Mouse (Mus musculus) stomach, postnatal 0 days (tissue): ENCODE measurements around the gene Aph1a. TPM values are rescaled to one million over a fixed set of nuclear protein-coding genes. Genes with fewer than 3 reads are reported as not detected.
A peak's percentile ranks its signal among the peaks of the same experiment; 100 is the strongest.

Experiments used
- ATAC-seq: fragments of 200-750 bp; cut with Nextera tagmentation; 2 replicates; pipeline ENCODE4 v1.8.0; 2017; ENCODE audit not compliant: low FRiP score, low TSS enrichment
- DNase-seq: peaks from one replicate; pipeline ENCODE4 v3.0.0-alpha.2; 2016; ENCODE audit warnings: low spot score
- H3K27ac ChIP-seq: fragments of 300-500 bp; sonication (generic); replicated peaks from 2 replicates; pipeline ENCODE4 v1.5.1; 2014; ENCODE audit warnings: mild to moderate bottlenecking, control low read depth
- H3K27me3 ChIP-seq: fragments of 300-500 bp; sonication (generic); 2 replicates; pipeline ENCODE4 v1.6.1; 2014; ENCODE audit warnings: low read length; ENCODE audit not compliant: control insufficient read depth, insufficient read depth
- H3K36me3 ChIP-seq: fragments of 300-500 bp; sonication (generic); 2 replicates; pipeline ENCODE4 v1.6.1; 2014; ENCODE audit warnings: low read length, mixed read lengths; ENCODE audit not compliant: control insufficient read depth, insufficient read depth
- H3K4me1 ChIP-seq: fragments of 300-500 bp; sonication (generic); replicated peaks from 2 replicates; pipeline ENCODE4 v1.6.1; 2014; ENCODE audit warnings: antibody characterized with exemption; ENCODE audit not compliant: control insufficient read depth, insufficient read depth
- H3K4me2 ChIP-seq: fragments of 300-500 bp; sonication (generic); replicated peaks from 2 replicates; pipeline ENCODE4 v1.6.1; 2014; ENCODE audit warnings: low read depth, mild to moderate bottlenecking, control low read depth, moderate library complexity
- H3K4me3 ChIP-seq: fragments of 300-500 bp; sonication (generic); 2 replicates; pipeline ENCODE4 v1.5.1; 2014; ENCODE audit warnings: low read depth, low read length, control low read depth
- H3K9ac ChIP-seq: fragments of 300-500 bp; sonication (generic); 2 replicates; pipeline ENCODE4 v1.6.1; 2014; ENCODE audit warnings: mild to moderate bottlenecking, low read length, control low read depth, mixed read lengths
- H3K9me3 ChIP-seq: fragments of 300-500 bp; sonication (generic); 2 replicates; pipeline ENCODE4 v1.6.1; 2016; ENCODE audit warnings: low read length; ENCODE audit not compliant: control insufficient read depth
- CTCF ChIP-seq: IDR thresholded peaks from 2 replicates; pipeline ENCODE4 v1.5.1; 2016; ENCODE audit warnings: antibody characterized with exemption, low read depth, mild to moderate bottlenecking, moderate library complexity
- EP300 ChIP-seq: optimal IDR thresholded peaks from 2 replicates; pipeline ENCODE3; 2016; ENCODE audit warnings: antibody characterized with exemption
- WGBS: fragments of 180-500 bp; shearing (Covaris S2); extraction: QIAGEN DNeasy Blood & Tissue Kit; methylation state at CpG from one replicate; pipeline ENCODE4 v1.1.7; 2014; 5-methylcytosine and 5-hydroxymethylcytosine counted together
- polyA plus RNA-seq: library from polyadenylated mRNA; unstranded; fragments of >200 nt; fragmentation: Nextera tagmentation; extraction: Ambion mirVana; gene quantifications from 2 replicates; pipeline ENCODE4 v1.2.1, GENCODE M21; 2015

The Aph1a gene
- polyA plus RNA-seq, 1 experiment from 2014 or later = 37.6 TPM

GRCm38 (mm10) chr3:95860323-95860722 is 33.4 kb upstream of the Aph1a start:
- 83% methylated on average over 3 of the region's 3 CpGs for WGBS
- Histone ChIP-seq H3K9me3 (no peaks in the 10 kb centered on the region), H3K4me2 (no peak overlapping the region), H3K4me1 (no peaks in the 10 kb centered on the region), H3K27me3 (no peaks in the 10 kb centered on the region), H3K27ac (no peak overlapping the region), H3K36me3 (no peaks in the 10 kb centered on the region; the same call in 1 of the 2 replicates), H3K9ac (no peak overlapping the region), H3K4me3 (no peak overlapping the region)
- TF ChIP-seq CTCF (peak; percentile 59), EP300 (no peak)
- ATAC-seq (no peak), DNase-seq (no peak)

GRCm38 (mm10) chr3:95861216-95861615 is 32.6 kb upstream of the Aph1a start:
- Histone ChIP-seq H3K27ac (no peak overlapping the region), H3K4me2 (no peak overlapping the region), H3K27me3 (no peaks in the 10 kb centered on the region), H3K9me3 (no peaks in the 10 kb centered on the region), H3K4me1 (no peaks in the 10 kb centered on the region), H3K36me3 (no peaks in the 10 kb centered on the region; the same call in 1 of the 2 replicates), H3K9ac (no peak overlapping the region), H3K4me3 (no peak overlapping the region)
- TF ChIP-seq EP300 (no peak), CTCF (peak; percentile 62)
- no peak for DNase-seq
- ATAC-seq = no peak
- WGBS = 78% methylated on average over 10 of the region's 10 CpGs

DNA sequence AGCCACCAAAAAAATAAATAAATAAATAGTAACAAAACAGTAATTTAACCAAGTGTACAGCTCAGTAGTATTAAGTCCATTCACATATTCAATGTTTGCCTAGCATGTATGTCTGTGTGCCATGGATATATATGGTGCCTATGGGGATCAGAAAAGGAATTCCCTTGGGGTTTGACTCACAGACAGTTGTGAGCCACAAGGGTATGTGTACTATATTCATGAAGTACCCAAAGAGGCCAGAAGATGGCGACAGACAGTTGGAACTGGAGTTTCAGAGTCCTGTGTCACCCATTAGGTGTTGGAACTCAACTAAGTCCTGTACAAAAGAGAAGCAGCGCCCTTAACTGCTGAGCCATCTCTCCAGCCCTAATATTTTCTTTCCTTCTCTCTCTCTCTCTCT is 32.0 kb upstream of the Aph1a start:
- 49% methylated on average over 2 of the region's 2 CpGs for WGBS
- Histone ChIP-seq H3K27me3 (no peaks in the 10 kb centered on the region), H3K9ac (no peak overlapping the region), H3K27ac (no peak overlapping the region), H3K4me1 (no peaks in the 10 kb centered on the region), H3K4me2 (no peak overlapping the region), H3K4me3 (no peak overlapping the region), H3K9me3 (no peaks in the 10 kb centered on the region), H3K36me3 (no peaks in the 10 kb centered on the region; the same call in 1 of the 2 replicates)
- ATAC-seq (peak; percentile 77), DNase-seq (peak; percentile 66)
- no peak for TF ChIP-seq EP300
- TF ChIP-seq CTCF = peak; percentile 90

DNA sequence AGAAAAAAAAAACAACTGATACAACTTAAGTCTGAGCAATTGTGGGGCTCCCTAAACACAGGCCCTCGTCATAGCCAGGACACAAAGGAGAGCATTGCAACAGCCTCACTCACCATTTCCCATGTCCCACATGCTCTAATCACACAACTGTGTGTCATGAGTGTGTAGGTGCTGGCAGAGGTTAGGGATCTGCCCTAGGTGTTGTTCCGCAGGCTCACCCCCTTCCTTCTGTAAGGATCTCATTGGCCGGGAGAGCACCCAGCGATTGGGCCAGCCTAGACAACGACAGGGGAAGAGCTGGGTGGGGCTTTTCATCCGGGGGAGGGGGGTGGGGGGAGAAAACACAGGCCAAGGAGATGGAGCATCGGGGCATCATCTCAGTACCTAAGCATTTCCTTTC is 30.2 kb upstream of the Aph1a start:
- DNase-seq (no peak), ATAC-seq (no peak)
- no peak for TF ChIP-seq EP300
- TF ChIP-seq CTCF = no peak
- no peaks in the 10 kb centered on the region; the same call in 1 of the 2 replicates for H3K36me3 ChIP-seq
- no peak overlapping the region for H3K9ac ChIP-seq
- no peaks in the 10 kb centered on the region for H3K27me3 ChIP-seq
- WGBS = 62% methylated on average over 7 of the region's 7 CpGs
- no peak overlapping the region for H3K4me3 ChIP-seq
- H3K4me2 ChIP-seq = no peak overlapping the region
- no peaks in the 10 kb centered on the region for H3K4me1 ChIP-seq
- H3K9me3 ChIP-seq = no peaks in the 10 kb centered on the region
- no peak overlapping the region for H3K27ac ChIP-seq

GRCm38 (mm10) chr3:95865050-95865449 is 28.7 kb upstream of the Aph1a start:
- no peaks in the 10 kb centered on the region for H3K9me3 ChIP-seq
- DNase-seq = no peak
- ATAC-seq = no peak
- H3K9ac ChIP-seq = no peak overlapping the region
- TF ChIP-seq CTCF (no peak), EP300 (no peak)
- no peak overlapping the region for H3K4me2 ChIP-seq
- H3K27ac ChIP-seq = no peak overlapping the region
- WGBS = 88% methylated on average over 5 of the region's 5 CpGs
- H3K36me3 ChIP-seq = no peaks in the 10 kb centered on the region; the same call in 1 of the 2 replicates
- H3K27me3 ChIP-seq = no peaks in the 10 kb centered on the region
- no peak overlapping the region for H3K4me3 ChIP-seq
- H3K4me1 ChIP-seq = no peaks in the 10 kb centered on the region

GRCm38 (mm10) chr3:95865571-95865970 is 28.2 kb upstream of the Aph1a start:
- Histone ChIP-seq H3K9me3 (no peaks in the 10 kb centered on the region), H3K36me3 (no peaks in the 10 kb centered on the region; the same call in 1 of the 2 replicates), H3K4me3 (no peak overlapping the region), H3K9ac (no peak overlapping the region), H3K27ac (no peak overlapping the region), H3K4me1 (no peaks in the 10 kb centered on the region), H3K27me3 (no peaks in the 10 kb centered on the region), H3K4me2 (no peak overlapping the region)
- WGBS = 92% methylated on average over 20 of the region's 20 CpGs
- no peak for TF ChIP-seq CTCF
- TF ChIP-seq EP300 = no peak
- DNase-seq (no peak), ATAC-seq (no peak)
